8 mouse cellular contexts compared by ENCODE assay signal in genomic region chr1:175492683-175493043, GRCm38 (mm10). TPM values are rescaled to one million over a fixed set of nuclear protein-coding genes. Genes with fewer than 3 reads are reported as not detected.
DNase-seq lines count a peak whose midpoint lies in the region; ATAC-seq and TF ChIP-seq lines count a peak whose summit lies in the region.

No protein-coding gene starts in this region.

- no peak overlapping the region for H3K27ac ChIP-seq in kidney, embryonic 15.5 days
- peak overlapping the region; percentile 94 for H3K27ac ChIP-seq in hindbrain, embryonic 16.5 days (ENCODE audit: low read depth, low read length)
- peak overlapping the region; percentile 90 for H3K27ac ChIP-seq in midbrain, postnatal 0 days (ENCODE audit: low read depth, low read length)

- 2% methylated on average over 11 of the region's 11 CpGs for WGBS in kidney, embryonic 15.5 days
- 1% methylated on average over 11 of the region's 11 CpGs for WGBS in hindbrain, embryonic 16.5 days
- 0% methylated on average over 7 of the region's 11 CpGs for WGBS in midbrain, postnatal 0 days

- no peak for DNase-seq in kidney, adult 11 months
- DNase-seq in midbrain, postnatal 0 days (ENCODE audit: low spot score) = peak; percentile 48
- no peak for DNase-seq in right cerebral cortex, postnatal 36 days (ENCODE audit: low spot score in 2 of 2)
- no peak for DNase-seq in layer of hippocampus, adult 8-10 months (ENCODE audit: low spot score in 2 of 2)
- no peak for DNase-seq in spleen, postnatal 10 days (ENCODE audit: low spot score in 2 of 2)

- H3K27me3 ChIP-seq in kidney, embryonic 15.5 days = peaks cover 39% of the 10 kb centered on the region
- H3K27me3 ChIP-seq in hindbrain, embryonic 16.5 days (replicated peaks; ENCODE audit: control insufficient read depth, insufficient read depth, low read length) = no peaks in the 10 kb centered on the region
- H3K27me3 ChIP-seq in midbrain, postnatal 0 days (ENCODE audit: insufficient read depth, low read length) = no peaks in the 10 kb centered on the region

- H3K4me2 ChIP-seq in kidney, embryonic 15.5 days = peak overlapping the region; percentile 100
- H3K4me2 ChIP-seq in hindbrain, embryonic 16.5 days (ENCODE audit: low read length) = peak overlapping the region; percentile 75
- H3K4me2 ChIP-seq in midbrain, postnatal 0 days (ENCODE audit: low read depth, low read length, poor library complexity, severe bottlenecking) = peak overlapping the region; percentile 58

- no peaks in the 10 kb centered on the region for H3K9me3 ChIP-seq in kidney, embryonic 15.5 days (replicated peaks)
- no peaks in the 10 kb centered on the region for H3K9me3 ChIP-seq in hindbrain, embryonic 16.5 days (ENCODE audit: control insufficient read depth, low read length)
- no peaks in the 10 kb centered on the region for H3K9me3 ChIP-seq in midbrain, postnatal 0 days (ENCODE audit: low read length)

- H3K4me1 ChIP-seq in kidney, embryonic 15.5 days = peaks cover 12% of the 10 kb centered on the region
- peaks cover 7% of the 10 kb centered on the region for H3K4me1 ChIP-seq in hindbrain, embryonic 16.5 days (ENCODE audit: control insufficient read depth, insufficient read depth, low read depth, low read length)
- H3K4me1 ChIP-seq in midbrain, postnatal 0 days (ENCODE audit: insufficient read depth, low read length) = 0 out of 2 replicates have a peak, but pooled peaks cover 2% of the 10 kb centered on the region

- no peaks in the 10 kb centered on the region for H3K36me3 ChIP-seq in kidney, embryonic 15.5 days
- no peaks in the 10 kb centered on the region for H3K36me3 ChIP-seq in hindbrain, embryonic 16.5 days (ENCODE audit: control insufficient read depth, insufficient read depth, low read length)
- no peaks in the 10 kb centered on the region for H3K36me3 ChIP-seq in midbrain, postnatal 0 days (ENCODE audit: insufficient read depth, low read length)

- no peak; the same call in 1 of the 2 replicates for ATAC-seq in kidney, embryonic 15.5 days (replicated peaks; ENCODE audit: low FRiP score)
- ATAC-seq in common myeloid progenitor, adult 5-6 weeks (replicated peaks; ENCODE audit: low read depth, poor library complexity, severe bottlenecking) = peak; percentile 20
- ATAC-seq in hindbrain, embryonic 16.5 days = peak; percentile 86
- ATAC-seq in midbrain, postnatal 0 days (ENCODE audit: low FRiP score) = peak; percentile 81

- TF ChIP-seq CTCF in midbrain, postnatal 0 days (IDR thresholded peaks at IDR 0.05) = peak; percentile 67

- H3K9ac ChIP-seq in kidney, embryonic 15.5 days = peak overlapping the region; percentile 41; the same call in 1 of the 2 replicates
- H3K9ac ChIP-seq in hindbrain, embryonic 16.5 days (ENCODE audit: low read depth, low read length) = peak overlapping the region; percentile 89
- peak overlapping the region; percentile 89 for H3K9ac ChIP-seq in midbrain, postnatal 0 days (replicated peaks; ENCODE audit: low read length, poor library complexity, severe bottlenecking)

- peak overlapping the region; percentile 62 for H3K4me3 ChIP-seq in kidney, embryonic 15.5 days (replicated peaks)
- H3K4me3 ChIP-seq in hindbrain, embryonic 16.5 days (ENCODE audit: low read length) = peak overlapping the region; percentile 78
- H3K4me3 ChIP-seq in midbrain, postnatal 0 days (ENCODE audit: low read depth, low read length) = peak overlapping the region; percentile 92

RNA-seq across cellular contexts. Expression of gene Rgs7, which starts 0.4 kb away (rescaled TPM):
- polyA plus RNA-seq in kidney, embryonic 15.5 days (2015; fragmentation: Nextera tagmentation; extraction: Ambion mirVana) = 0.53 and 1.5 TPM in 2 replicates
- not detected in 2 replicates for total RNA-seq in common myeloid progenitor, adult 5-6 weeks (2017)
- 42.9 and 46.5 TPM in 2 replicates for polyA plus RNA-seq in hindbrain, embryonic 16.5 days (2015; fragmentation: Nextera tagmentation; extraction: Ambion mirVana)
- total RNA-seq in midbrain, postnatal 0 days (2014; rRNA removed) = 40.5 and 42.8 TPM in 2 replicates
- polyA plus RNA-seq in midbrain, postnatal 0 days (2015; fragmentation: Nextera tagmentation; extraction: Ambion mirVana) = 48.1 and 50.3 TPM in 2 replicates
- total RNA-seq in layer of hippocampus, adult 8-10 months (2022) = 10 to 100 TPM; 74.8 to 84.7 (median 78.1) TPM

Comparison
In these comparisons a context has a peak if more than half of its experiments do, and no peak if none do; other contexts are left out.
1. RNA of gene Rgs7, which starts 0.4 kb away (total RNA-seq): 74.8 to 84.7 TPM in layer of hippocampus, adult 8-10 months and 40.5 to 42.8 TPM in midbrain, postnatal 0 days; not detected in common myeloid progenitor, adult 5-6 weeks; every median in the first group is over 10 times any median in the second.
2. Peak in every context shown above with its lines, with median percentiles within 50 percentile points of each other: H3K4me2 ChIP-seq, H3K4me3 ChIP-seq and H3K9ac ChIP-seq.